Mouse (Mus musculus) heart, postnatal 0 days (tissue): ENCODE data around the gene Txk.

Experiments
- CTCF ChIP-seq: IDR thresholded peaks from 2 replicates; pipeline ENCODE4 v1.5.1; 2016; ENCODE audit warnings: antibody characterized with exemption, control low read depth, low read depth
- EP300 ChIP-seq: IDR thresholded peaks from 2 replicates; pipeline ENCODE4 v1.6.1; 2016; ENCODE audit warnings: antibody characterized with exemption, low read depth

- TF ChIP-seq CTCF: no peak
- no peak for TF ChIP-seq EP300
These were observed 9.5 kb downstream of the Txk start for GRCm38 (mm10) chr5:72743103-72743502.
